Mouse (Mus musculus): ENCODE measurements around the gene Auts2.

- TF ChIP-seq CTCF (IDR thresholded peaks at IDR 0.05) = no peak
- no peak for TF ChIP-seq EP300 (IDR thresholded peaks at IDR 0.05)
Measured at GRCm38 (mm10) chr5:132479227-132479857, 63.8 kb downstream of the Auts2 start.

Data from lung, postnatal 0 days (tissue).